Mouse (Mus musculus) embryonic facial prominence, embryonic 14.5 days (tissue): Measurements from ENCODE around the gene Itgb1bp1. TPM values are rescaled to one million over a fixed set of nuclear protein-coding genes. Genes with fewer than 3 reads are reported as not detected.

Experiments used
- ATAC-seq: fragments of 200-750 bp; cut with Nextera tagmentation; 2 replicates; pipeline ENCODE4 v1.8.0; 2017; ENCODE audit warnings: low read depth, moderate number of reproducible peaks, moderate TSS enrichment
- DNase-seq: peaks from one replicate; pipeline ENCODE4 v3.0.0-alpha.2; 2015; ENCODE audit warnings: low spot score
- H3K27ac ChIP-seq: fragments of 300-500 bp; sonication (generic); replicated peaks from 2 replicates; pipeline ENCODE4 v1.5.1; 2014; ENCODE audit warnings: low read depth, mild to moderate bottlenecking, low read length, moderate library complexity
- H3K27me3 ChIP-seq: fragments of 300-500 bp; sonication (generic); replicated peaks from 2 replicates; pipeline ENCODE4 v1.6.1; 2014; ENCODE audit warnings: low read length; ENCODE audit not compliant: control insufficient read depth, insufficient read depth
- H3K36me3 ChIP-seq: fragments of 300-500 bp; sonication (generic); 2 replicates; pipeline ENCODE4 v1.6.1; 2014; ENCODE audit warnings: low read length, mixed read lengths; ENCODE audit not compliant: control insufficient read depth, insufficient read depth
- H3K4me1 ChIP-seq: fragments of 300-500 bp; sonication (generic); 2 replicates; pipeline ENCODE4 v1.6.1; 2014; ENCODE audit warnings: antibody characterized with exemption, low read length; ENCODE audit not compliant: control insufficient read depth, insufficient read depth
- H3K4me2 ChIP-seq: fragments of 300-500 bp; sonication (generic); 2 replicates; pipeline ENCODE4 v1.6.1; 2014; ENCODE audit warnings: low read depth, mild to moderate bottlenecking, low read length, moderate library complexity, mixed read lengths
- H3K4me3 ChIP-seq: fragments of 300-500 bp; sonication (generic); 2 replicates; pipeline ENCODE4 v1.5.1; 2014; ENCODE audit warnings: low read depth, mild to moderate bottlenecking, low read length
- H3K9ac ChIP-seq: fragments of 300-500 bp; sonication (generic); 2 replicates; pipeline ENCODE4 v1.6.1; 2014; ENCODE audit warnings: low read depth, mild to moderate bottlenecking, low read length, moderate library complexity, mixed read lengths
- H3K9me3 ChIP-seq: fragments of 300-500 bp; sonication (generic); 2 replicates; pipeline ENCODE4 v1.6.1; 2016; ENCODE audit warnings: low read length; ENCODE audit not compliant: control insufficient read depth
- WGBS: fragments of 180-500 bp; shearing (Covaris S2); extraction: QIAGEN DNeasy Blood & Tissue Kit; methylation state at CpG from one replicate; pipeline ENCODE4 v1.1.7; 2014; 5-methylcytosine and 5-hydroxymethylcytosine counted together
- polyA plus RNA-seq: library from polyadenylated mRNA; unstranded; fragments of >200 nt; fragmentation: Nextera tagmentation; extraction: Ambion mirVana; gene quantifications from 2 replicates; pipeline ENCODE4 v1.2.1, GENCODE M21; 2014

Gene Itgb1bp1
- polyA plus RNA-seq, 1 experiment from 2014 or later, result 54.2 TPM

DNA sequence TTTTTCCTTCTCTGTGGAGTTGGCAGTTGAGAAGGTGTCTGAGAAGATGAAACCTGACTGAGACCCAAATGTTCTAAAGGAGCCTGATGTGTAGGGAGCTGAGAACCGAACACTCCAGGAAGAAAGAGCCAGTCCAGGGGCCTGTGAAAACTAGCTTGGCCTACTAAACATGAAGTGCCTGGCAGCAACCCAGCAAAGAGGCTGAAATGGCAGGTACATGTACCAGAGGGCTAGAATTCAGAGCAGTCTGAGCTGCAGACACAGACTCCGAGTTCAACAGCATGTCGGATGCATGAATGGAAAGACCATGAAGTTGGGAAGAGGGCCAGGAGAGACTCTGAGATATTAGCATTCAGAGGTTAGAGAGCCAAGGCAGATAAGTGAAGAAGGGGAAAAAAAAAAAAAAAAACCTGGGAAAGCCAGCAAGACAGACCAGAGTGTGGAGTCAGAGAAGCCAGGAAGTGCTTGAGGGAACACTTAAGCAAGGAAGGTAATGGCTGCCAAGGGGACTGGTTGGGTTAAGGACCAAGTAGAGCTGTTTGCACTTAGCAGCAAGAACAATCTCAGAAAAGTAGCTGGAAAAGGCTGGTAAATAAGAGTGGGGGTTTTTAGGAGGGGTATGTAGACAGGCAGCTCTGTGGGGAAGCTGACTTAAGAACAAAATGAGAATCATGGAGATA, 2.8 kb upstream of the Itgb1bp1 start:
- no peak for ATAC-seq
- Histone ChIP-seq H3K9me3 (no peaks in the 10 kb centered on the region), H3K4me1 (0 out of 2 replicates have a peak, but pooled peaks cover 3% of the 10 kb centered on the region), H3K4me2 (no peak overlapping the region), H3K27ac (no peak overlapping the region), H3K4me3 (no peak overlapping the region), H3K9ac (no peak overlapping the region), H3K27me3 (no peaks in the 10 kb centered on the region), H3K36me3 (peaks cover 37% of the 10 kb centered on the region)
- no peak for DNase-seq
- WGBS, result 95% methylated on average over 3 of the region's 3 CpGs

DNA sequence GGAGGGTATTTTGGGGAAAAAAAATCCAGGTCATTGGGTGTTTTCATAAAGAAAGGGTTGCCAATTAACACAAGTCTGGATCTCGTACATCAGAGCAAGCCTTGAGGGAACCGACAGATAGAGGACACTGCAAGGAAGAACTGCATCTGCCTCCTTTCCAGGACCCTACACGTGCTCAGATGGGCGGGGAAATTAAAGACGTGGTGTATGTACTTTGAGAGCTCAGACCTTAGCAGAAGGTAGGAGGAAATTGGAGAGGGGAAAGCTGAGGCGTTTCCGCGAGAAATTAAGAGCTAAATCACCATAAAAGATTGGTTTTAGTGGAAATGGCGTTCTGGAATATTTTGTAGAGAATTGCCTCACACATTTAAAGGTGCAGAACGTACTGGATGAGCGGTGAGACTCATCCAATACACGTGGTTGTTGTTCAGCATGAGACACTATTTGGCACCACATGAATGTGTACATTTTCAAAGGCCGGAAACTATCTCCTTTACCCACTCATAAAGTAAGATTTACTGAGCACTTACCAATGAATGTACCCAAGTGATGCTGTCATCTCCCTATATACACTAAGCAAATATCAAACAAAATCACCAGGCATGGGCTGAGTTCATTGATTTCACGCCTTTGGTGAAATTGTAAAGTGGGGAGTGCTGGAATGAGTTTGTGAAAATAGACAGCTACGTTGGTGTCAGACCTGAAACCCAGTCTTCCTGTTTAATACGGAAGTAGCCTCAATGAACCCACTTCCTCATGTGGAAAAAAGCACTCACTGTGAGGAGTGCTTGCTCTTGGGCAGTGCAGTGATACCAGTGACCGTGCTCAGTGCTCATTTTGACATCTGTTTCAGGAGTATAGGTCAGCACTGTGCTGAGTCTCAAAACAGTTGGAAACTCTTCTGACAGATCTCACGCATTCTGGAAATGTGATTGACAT, 897 bp upstream of the Itgb1bp1 start:
- Histone ChIP-seq H3K4me3 (peak overlapping the region; percentile 86), H3K27me3 (no peaks in the 10 kb centered on the region), H3K4me2 (peak overlapping the region; percentile 55), H3K36me3 (peaks cover 18% of the 10 kb centered on the region), H3K4me1 (0 out of 2 replicates have a peak, but pooled peaks cover 3% of the 10 kb centered on the region), H3K27ac (peak overlapping the region; percentile 92), H3K9ac (peak overlapping the region; percentile 88), H3K9me3 (no peaks in the 10 kb centered on the region)
- DNase-seq (peak; percentile 26), ATAC-seq (no peak)
- 32% methylated on average over 18 of the region's 18 CpGs for WGBS

GRCm38 (mm10) chr12:21285508-21286242, 409 bp downstream of the Itgb1bp1 start:
- H3K4me3 ChIP-seq, result peak overlapping the region; percentile 86
- peak overlapping the region; percentile 59 for H3K4me2 ChIP-seq
- under 1% methylated on average over 32 of the region's 47 CpGs for WGBS
- DNase-seq (peak; percentile 73), ATAC-seq (peak; percentile 86)
- H3K27ac ChIP-seq, result peak overlapping the region; percentile 72
- H3K4me1 ChIP-seq, result 0 out of 2 replicates have a peak, but pooled peaks cover 3% of the 10 kb centered on the region
- no peaks in the 10 kb centered on the region for H3K9me3 ChIP-seq
- H3K9ac ChIP-seq, result peak overlapping the region; percentile 75
- no peaks in the 10 kb centered on the region for H3K27me3 ChIP-seq
- peaks cover 6% of the 10 kb centered on the region; the same call in 1 of the 2 replicates for H3K36me3 ChIP-seq

DNA sequence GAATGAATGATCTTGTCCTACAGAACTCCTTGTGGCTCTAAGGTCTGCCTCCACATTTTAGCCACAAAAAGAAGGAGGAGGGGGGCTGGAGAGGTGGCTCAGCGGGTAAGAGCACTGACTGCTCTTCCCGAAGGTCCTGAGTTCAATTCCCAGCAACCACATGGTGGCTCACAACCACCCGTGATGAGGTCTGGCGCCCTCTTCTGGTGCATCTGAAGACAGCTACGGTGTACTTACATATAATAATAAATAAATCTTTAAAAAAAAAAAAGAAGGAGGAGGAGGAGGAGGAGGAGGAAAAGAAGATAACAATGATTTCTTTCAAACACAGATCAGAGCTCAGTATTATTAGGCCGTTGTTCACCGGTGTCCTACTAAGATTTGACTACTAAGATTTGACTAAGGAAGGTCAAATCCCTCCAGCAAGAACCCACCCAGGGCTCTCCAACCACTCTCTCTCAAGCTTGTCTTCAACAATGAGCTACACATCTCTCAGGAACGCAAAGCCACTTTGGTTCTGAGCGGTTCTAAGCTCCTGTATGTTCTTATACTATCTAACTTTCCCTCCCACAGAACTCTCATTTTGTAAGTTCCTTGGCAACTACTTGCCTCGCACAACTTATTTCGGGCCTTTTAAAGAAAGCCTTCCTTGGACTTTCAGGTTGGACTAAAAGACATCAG, 1.2 kb downstream of the Itgb1bp1 start, which contains the start of gene Cpsf3:
TSS of gene Cpsf3 (plus strand) at position 631 of the 681 bp plus-strand sequence.
- WGBS, result 57% methylated on average over 11 of the region's 11 CpGs
- ATAC-seq, result no peak

DNA sequence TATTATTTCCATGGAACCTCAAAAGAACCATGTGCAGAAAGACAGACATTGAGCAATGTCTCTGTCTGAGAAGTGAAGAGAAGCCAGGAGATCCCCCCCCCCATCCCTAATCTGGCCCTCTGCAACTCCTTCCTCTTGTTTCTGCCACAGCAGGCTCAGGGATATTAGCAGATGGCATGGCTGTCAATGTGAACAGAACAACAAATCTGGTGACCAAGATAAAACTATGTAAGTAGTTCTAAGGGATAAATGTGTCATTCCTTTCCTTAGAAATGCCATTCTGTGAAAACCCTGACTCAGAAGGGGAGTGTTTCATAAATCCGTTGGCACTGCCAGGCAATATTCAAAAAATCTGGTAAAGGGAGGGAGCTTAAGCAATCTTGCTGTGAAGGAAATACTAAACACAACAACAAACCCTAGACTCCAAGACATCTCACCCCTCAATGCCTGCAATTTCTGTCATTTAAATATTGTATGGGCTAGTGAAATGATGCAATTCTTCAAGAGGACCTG, 8.7 kb downstream of the Itgb1bp1 start:
- Histone ChIP-seq H3K27me3 (no peaks in the 10 kb centered on the region), H3K9me3 (no peaks in the 10 kb centered on the region), H3K27ac (no peak overlapping the region), H3K36me3 (peaks cover 15% of the 10 kb centered on the region; the same call in 1 of the 2 replicates), H3K4me3 (no peak overlapping the region), H3K4me1 (no peaks in the 10 kb centered on the region), H3K4me2 (no peak overlapping the region), H3K9ac (no peak overlapping the region)
- DNase-seq, result no peak
- no peak for ATAC-seq
- 65% methylated on average over 1 of the region's 1 CpGs for WGBS

More for the DNA sequence above, 1.2 kb downstream of the Itgb1bp1 start, which contains the start of gene Cpsf3:
- H3K4me2 ChIP-seq, result peak within 1 kb of the TSS; percentile 59
- peak within 1 kb of the TSS; percentile 86 for H3K4me3 ChIP-seq
- no peaks in the 10 kb centered on the region for H3K36me3 ChIP-seq
- no peaks in the 10 kb centered on the region for H3K9me3 ChIP-seq
- 0 out of 2 replicates have a peak, but pooled peaks cover 3% of the 10 kb centered on the region for H3K4me1 ChIP-seq
- peak within 1 kb of the TSS; percentile 88 for H3K9ac ChIP-seq
- H3K27ac ChIP-seq, result peak within 1 kb of the TSS; percentile 92
- H3K27me3 ChIP-seq, result no peaks in the 10 kb centered on the region
- no peak for DNase-seq

- no peaks in the 10 kb centered on the region for H3K4me1 ChIP-seq
- no peaks in the 10 kb centered on the region for H3K9me3 ChIP-seq
- WGBS, result 81% methylated on average over 7 of the region's 7 CpGs
- ATAC-seq (no peak), DNase-seq (no peak)
- no peak overlapping the region for H3K27ac ChIP-seq
- peaks cover 44% of the 10 kb centered on the region for H3K36me3 ChIP-seq
- no peak overlapping the region for H3K9ac ChIP-seq
- H3K4me2 ChIP-seq, result no peak overlapping the region
- H3K27me3 ChIP-seq, result no peaks in the 10 kb centered on the region
- no peak overlapping the region for H3K4me3 ChIP-seq
These were observed 11.6 kb downstream of the Itgb1bp1 start for GRCm38 (mm10) chr12:21274446-21274845.

DNA sequence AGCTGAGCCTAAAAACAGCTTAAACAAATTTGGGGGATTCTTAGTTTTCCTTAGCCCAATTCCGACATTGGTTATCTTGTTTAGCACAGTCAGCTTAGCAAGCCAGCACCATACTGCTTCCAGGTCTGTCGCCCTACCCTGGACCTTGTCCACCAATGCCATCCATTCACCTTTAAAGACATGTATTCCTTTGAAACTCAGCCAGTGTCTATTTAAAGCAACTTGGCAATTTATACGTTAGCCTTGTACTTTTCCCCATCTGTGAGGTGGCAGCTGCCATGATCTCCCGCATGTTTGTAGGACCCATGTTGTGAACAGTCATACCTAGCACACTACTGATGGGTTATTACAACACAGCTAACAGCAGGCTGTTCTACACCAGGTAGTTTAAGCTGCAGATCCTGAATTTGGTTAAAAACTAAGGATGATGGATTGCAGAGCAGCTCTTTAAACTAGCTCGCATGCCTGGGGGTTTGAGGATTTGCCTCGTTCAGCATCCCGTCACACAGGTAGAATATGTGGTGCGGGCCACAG, 17.9 kb downstream of the Itgb1bp1 start:
- no peak overlapping the region for H3K4me2 ChIP-seq
- WGBS, result 85% methylated on average over 8 of the region's 8 CpGs
- H3K4me1 ChIP-seq, result no peaks in the 10 kb centered on the region
- ATAC-seq (no peak), DNase-seq (no peak)
- no peak overlapping the region for H3K9ac ChIP-seq
- H3K27me3 ChIP-seq, result no peaks in the 10 kb centered on the region
- H3K9me3 ChIP-seq, result no peaks in the 10 kb centered on the region
- H3K4me3 ChIP-seq, result no peak overlapping the region
- H3K27ac ChIP-seq, result no peak overlapping the region
- H3K36me3 ChIP-seq, result peaks cover 72% of the 10 kb centered on the region
